Mouse (Mus musculus) midbrain, embryonic 14.5 days (tissue): ENCODE measurements around the gene Cxcl16. TPM values are rescaled to one million over a fixed set of nuclear protein-coding genes. Genes with fewer than 3 reads are reported as not detected.
"Not testable (repeated sequence)": the region's sequence is repeated elsewhere in the genome, so short reads cannot be mapped to it uniquely, and the experiment has no call there.

Experiments used
- ATAC-seq: fragments of 200-750 bp; cut with Nextera tagmentation; 2 replicates; pipeline ENCODE4 v1.8.0; 2017; ENCODE audit warnings: moderate number of reproducible peaks, moderate library complexity; ENCODE audit not compliant: low FRiP score, low TSS enrichment
- DNase-seq: peaks from one replicate; pipeline ENCODE4 v3.0.0-alpha.2; 2015
- H3K27ac ChIP-seq: fragments of 300-500 bp; sonication (generic); replicated peaks from 2 replicates; pipeline ENCODE4 v1.5.1; 2014; ENCODE audit warnings: mild to moderate bottlenecking, low read depth, low read length, moderate library complexity
- H3K27me3 ChIP-seq: fragments of 300-500 bp; sonication (generic); 2 replicates; pipeline ENCODE4 v1.6.1; 2014; ENCODE audit warnings: low read length, control low read depth, mixed read lengths; ENCODE audit not compliant: control insufficient read depth, insufficient read depth
- H3K36me3 ChIP-seq: fragments of 300-500 bp; sonication (generic); 2 replicates; pipeline ENCODE4 v1.6.1; 2014; ENCODE audit warnings: low read length, control low read depth; ENCODE audit not compliant: control insufficient read depth, insufficient read depth
- H3K4me1 ChIP-seq: fragments of 300-500 bp; sonication (generic); 2 replicates; pipeline ENCODE4 v1.6.1; 2014; ENCODE audit warnings: mild to moderate bottlenecking, antibody characterized with exemption, low read length, control low read depth; ENCODE audit not compliant: control insufficient read depth, insufficient read depth
- H3K4me2 ChIP-seq: fragments of 300-500 bp; sonication (generic); 2 replicates; pipeline ENCODE4 v1.6.1; 2014; ENCODE audit warnings: mild to moderate bottlenecking, low read length, moderate library complexity
- H3K4me3 ChIP-seq: fragments of 300-500 bp; sonication (generic); replicated peaks from 2 replicates; pipeline ENCODE4 v1.5.1; 2014; ENCODE audit warnings: low read depth, low read length
- H3K9ac ChIP-seq: fragments of 300-500 bp; sonication (generic); replicated peaks from 2 replicates; pipeline ENCODE4 v1.6.1; 2014; ENCODE audit warnings: mild to moderate bottlenecking, low read length, moderate library complexity
- H3K9me3 ChIP-seq: fragments of 300-500 bp; sonication (generic); 2 replicates; pipeline ENCODE4 v1.6.1; 2016; ENCODE audit warnings: low read length, control low read depth, mixed read lengths; ENCODE audit not compliant: control insufficient read depth
- WGBS: fragments of 180-500 bp; shearing (Covaris S2); extraction: QIAGEN DNeasy Blood & Tissue Kit; methylation state at CpG from one replicate; pipeline ENCODE4 v1.1.7; 2014; 5-methylcytosine and 5-hydroxymethylcytosine counted together
- polyA plus RNA-seq: library from polyadenylated mRNA; unstranded; fragments of >200 nt; fragmentation: Nextera tagmentation; extraction: Ambion mirVana; gene quantifications from 2 replicates; pipeline ENCODE4 v1.2.1, GENCODE M21; 2014

Cxcl16 gene
- polyA plus RNA-seq, 1 experiment from 2014 or later = 2.1 TPM

- ATAC-seq = no peak
- Histone ChIP-seq H3K9me3 (no peaks in the 10 kb centered on the region; the same call in 1 of the 2 replicates), H3K27ac (no peak overlapping the region), H3K4me1 (no peaks in the 10 kb centered on the region), H3K27me3 (no peaks in the 10 kb centered on the region), H3K4me3 (no peak overlapping the region), H3K36me3 (no peaks in the 10 kb centered on the region), H3K9ac (no peak overlapping the region), H3K4me2 (no peak overlapping the region)
- DNase-seq = no peak
- 86% methylated on average over 3 of the region's 3 CpGs for WGBS
Observed at GRCm38 (mm10) chr11:70489138-70489537, 29.4 kb upstream of the Cxcl16 start.

- 55% methylated on average over 4 of the region's 4 CpGs for WGBS
- no peak overlapping the region for H3K27ac ChIP-seq
- H3K4me1 ChIP-seq = no peaks in the 10 kb centered on the region
- H3K27me3 ChIP-seq = no peaks in the 10 kb centered on the region
- no peak overlapping the region for H3K4me3 ChIP-seq
- H3K4me2 ChIP-seq = no peak overlapping the region
- ATAC-seq = no peak
- no peak for DNase-seq
- H3K9me3 ChIP-seq = no peaks in the 10 kb centered on the region; the same call in 1 of the 2 replicates
- H3K36me3 ChIP-seq = no peaks in the 10 kb centered on the region
- no peak overlapping the region for H3K9ac ChIP-seq
Observed at GRCm38 (mm10) chr11:70487816-70488215, 28.0 kb upstream of the Cxcl16 start.

GRCm38 (mm10) chr11:70485498-70485897 is 25.7 kb upstream of the Cxcl16 start:
- no peaks in the 10 kb centered on the region for H3K9me3 ChIP-seq
- H3K4me1 ChIP-seq = no peaks in the 10 kb centered on the region
- no peak overlapping the region for H3K9ac ChIP-seq
- H3K36me3 ChIP-seq = no peaks in the 10 kb centered on the region
- DNase-seq (no peak), ATAC-seq (no peak)
- H3K4me2 ChIP-seq = no peak overlapping the region
- no peak overlapping the region for H3K27ac ChIP-seq
- H3K27me3 ChIP-seq = no peaks in the 10 kb centered on the region
- WGBS = 53% methylated on average over 2 of the region's 2 CpGs
- H3K4me3 ChIP-seq = no peak overlapping the region

GRCm38 (mm10) chr11:70474872-70475534 is 15.2 kb upstream of the Cxcl16 start:
- Histone ChIP-seq H3K9ac (no peak overlapping the region), H3K4me1 (no peaks in the 10 kb centered on the region), H3K4me2 (no peak overlapping the region), H3K9me3 (no peaks in the 10 kb centered on the region), H3K4me3 (no peak overlapping the region), H3K36me3 (no peaks in the 10 kb centered on the region), H3K27me3 (no peaks in the 10 kb centered on the region), H3K27ac (no peak overlapping the region)
- ATAC-seq (no peak), DNase-seq (no peak)
- 71% methylated on average over 12 of the region's 12 CpGs for WGBS

- 92% methylated on average over 5 of the region's 5 CpGs for WGBS
- H3K9me3 ChIP-seq, H3K9ac ChIP-seq, H3K4me1 ChIP-seq, H3K4me3 ChIP-seq, H3K27me3 ChIP-seq, DNase-seq, ATAC-seq, H3K27ac ChIP-seq, H3K36me3 ChIP-seq, H3K4me2 ChIP-seq: not testable (repeated sequence)
Observed at GRCm38 (mm10) chr11:70473291-70473690, 13.5 kb upstream of the Cxcl16 start.

GRCm38 (mm10) chr11:70472716-70473115 is 12.9 kb upstream of the Cxcl16 start:
- H3K4me3 ChIP-seq = no peak overlapping the region
- DNase-seq (no peak), ATAC-seq (no peak)
- H3K27me3 ChIP-seq = no peaks in the 10 kb centered on the region
- no peak overlapping the region for H3K9ac ChIP-seq
- no peaks in the 10 kb centered on the region for H3K9me3 ChIP-seq
- H3K27ac ChIP-seq = no peak overlapping the region
- H3K4me1 ChIP-seq = no peaks in the 10 kb centered on the region
- H3K36me3 ChIP-seq = no peaks in the 10 kb centered on the region
- H3K4me2 ChIP-seq = no peak overlapping the region

GRCm38 (mm10) chr11:70469764-70470163 is 10.0 kb upstream of the Cxcl16 start:
- ATAC-seq = no peak
- Histone ChIP-seq H3K27ac (no peak overlapping the region), H3K9ac (no peak overlapping the region), H3K4me2 (no peak overlapping the region), H3K27me3 (peaks cover 5% of the 10 kb centered on the region; the same call in 1 of the 2 replicates), H3K36me3 (no peaks in the 10 kb centered on the region), H3K4me1 (0 out of 2 replicates have a peak, but pooled peaks cover 5% of the 10 kb centered on the region), H3K9me3 (no peaks in the 10 kb centered on the region), H3K4me3 (no peak overlapping the region)
- DNase-seq = no peak
- WGBS = 87% methylated on average over 3 of the region's 3 CpGs

- no peak overlapping the region for H3K27ac ChIP-seq
- peaks cover 7% of the 10 kb centered on the region; the same call in 1 of the 2 replicates for H3K27me3 ChIP-seq
- no peaks in the 10 kb centered on the region for H3K36me3 ChIP-seq
- no peak overlapping the region for H3K4me2 ChIP-seq
- H3K4me1 ChIP-seq = 0 out of 2 replicates have a peak, but pooled peaks cover 5% of the 10 kb centered on the region
- DNase-seq (no peak), ATAC-seq (no peak)
- no peaks in the 10 kb centered on the region for H3K9me3 ChIP-seq
- WGBS = 87% methylated on average over 5 of the region's 5 CpGs
- no peak overlapping the region for H3K4me3 ChIP-seq
- H3K9ac ChIP-seq = no peak overlapping the region
Observed at GRCm38 (mm10) chr11:70467902-70468619, 8.3 kb upstream of the Cxcl16 start.

GRCm38 (mm10) chr11:70465824-70466223 is 6.0 kb upstream of the Cxcl16 start:
- WGBS = 13% methylated on average over 23 of the region's 23 CpGs
- Histone ChIP-seq H3K27ac (no peak overlapping the region), H3K27me3 (peaks cover 8% of the 10 kb centered on the region; the same call in 1 of the 2 replicates), H3K4me2 (peak overlapping the region; percentile 39), H3K9me3 (no peaks in the 10 kb centered on the region), H3K4me3 (no peak overlapping the region), H3K9ac (peak overlapping the region; percentile 29; the same call in 1 of the 2 replicates), H3K4me1 (0 out of 2 replicates have a peak, but pooled peaks cover 5% of the 10 kb centered on the region), H3K36me3 (no peaks in the 10 kb centered on the region)
- DNase-seq = peak; percentile 43
- no peak for ATAC-seq
